Mouse (Mus musculus) heart, adult 2 months (tissue): Measurements from ENCODE around the gene Gm8332.

Experiments used
- CTCF ChIP-seq: fragments of 200-600 bp; IDR thresholded peaks from 2 replicates; pipeline ENCODE4 v1.8.1; 2022; ENCODE audit warnings: antibody characterized with exemption, mild to moderate bottlenecking, moderate library complexity
- POLR2A ChIP-seq: fragments of 200-500 bp; IDR thresholded peaks from 2 replicates; pipeline ENCODE4 v1.6.1; 2011; ENCODE audit warnings: mild to moderate bottlenecking, low read depth, low read length, control low read depth; ENCODE audit not compliant: insufficient read depth

DNA sequence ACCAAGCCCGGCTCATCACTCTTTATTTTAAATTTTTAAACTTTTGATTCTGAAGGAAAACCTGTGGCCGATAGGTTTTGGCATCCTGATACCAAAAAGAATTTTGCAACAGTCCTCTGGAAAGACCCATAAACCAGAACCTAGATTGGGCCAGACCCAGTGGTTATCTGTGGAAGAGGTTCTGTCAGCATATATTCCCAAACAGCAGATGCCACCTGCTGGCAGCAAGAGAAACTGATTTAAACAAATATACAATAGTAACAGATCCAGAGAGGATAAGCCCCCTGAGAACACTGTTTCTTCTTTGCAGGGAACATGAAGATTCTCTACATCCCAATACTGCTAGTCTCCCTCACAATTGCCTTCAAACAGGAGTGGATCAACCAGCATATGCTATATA lies 47.0 kb downstream of the Gm8332 start:
- TF ChIP-seq POLR2A (no peak), CTCF (0 out of 2 replicates have a peak, but pooled peaks have one; percentile 2)
